Mouse (Mus musculus) WW6 (cell line): Measurements from ENCODE around the gene Krtap4-8.
"Not testable (repeated sequence)": the region's sequence is repeated elsewhere in the genome, so short reads cannot be mapped to it uniquely, and the experiment has no call there.

Experiments
- DNase-seq: peaks from one replicate; pipeline ENCODE4 v3.0.0-alpha.2; 2013; ENCODE audit warnings: low read depth, low spot score

Gene Krtap4-8

GRCm38 (mm10) chr11:99780604-99781003 lies at the start of gene Krtap4-8:
Krtap4-8 (minus strand) TSS chr11:99780704.
- no peak for DNase-seq

GRCm38 (mm10) chr11:99815566-99815965 lies 35.1 kb upstream of the Krtap4-8 start, which contains the start of gene Gm11564:
Gm11564 (minus strand) TSS chr11:99815666.
- not testable (repeated sequence) for DNase-seq

- not testable (repeated sequence) for DNase-seq
Measured at GRCm38 (mm10) chr11:99809792-99810191, 29.3 kb upstream of the Krtap4-8 start, which contains the start of gene Krtap4-13. Krtap4-13 (minus strand) TSS chr11:99809892.

- DNase-seq, result not testable (repeated sequence)
Measured at GRCm38 (mm10) chr11:99804346-99804745, 23.8 kb upstream of the Krtap4-8 start, which contains the start of gene Gm11554. Gm11554 (minus strand) TSS chr11:99804446.

- DNase-seq, result not testable (repeated sequence)
Measured at GRCm38 (mm10) chr11:99798832-99799231, 18.3 kb upstream of the Krtap4-8 start, which contains the start of gene Gm11569. Gm11569 (minus strand) TSS chr11:99798932.

- no peak for DNase-seq
Measured at GRCm38 (mm10) chr11:99793367-99793766, 12.9 kb upstream of the Krtap4-8 start, which contains the start of gene Gm11596. Gm11596 (minus strand) TSS chr11:99793467.

GRCm38 (mm10) chr11:99784900-99785299 lies 4.4 kb upstream of the Krtap4-8 start, which contains the start of gene Krtap4-9:
Krtap4-9 (plus strand) TSS chr11:99785200.
- DNase-seq, result not testable (repeated sequence)

- no peak for DNase-seq
Measured at GRCm38 (mm10) chr11:99778401-99778800, 2.1 kb downstream of the Krtap4-8 start.

- not testable (repeated sequence) for DNase-seq
Measured at GRCm38 (mm10) chr11:99772813-99773212, 7.7 kb downstream of the Krtap4-8 start, which contains the start of gene Gm11595. Gm11595 (minus strand) TSS chr11:99772913.

GRCm38 (mm10) chr11:99768410-99768809 lies 12.1 kb downstream of the Krtap4-8 start:
- DNase-seq, result no peak

GRCm38 (mm10) chr11:99758877-99759276 lies 21.6 kb downstream of the Krtap4-8 start:
- DNase-seq, result no peak

- DNase-seq, result no peak
Measured at GRCm38 (mm10) chr11:99743985-99744384, 36.5 kb downstream of the Krtap4-8 start.

- DNase-seq, result no peak
Measured at GRCm38 (mm10) chr11:99734190-99734589, 46.3 kb downstream of the Krtap4-8 start, which contains the start of gene Gm14180. Gm14180 (minus strand) TSS chr11:99734290.
